ENCODE assay signal across 25 mouse cellular contexts in genomic region chr4:57113472-57114216, GRCm38 (mm10). TPM values are rescaled to one million over a fixed set of nuclear protein-coding genes. Genes with fewer than 3 reads are reported as not detected.
A peak's percentile ranks its signal among the peaks of the same experiment; 100 is the strongest.
DNase-seq lines count a peak whose midpoint lies in the region; ATAC-seq and TF ChIP-seq lines count a peak whose summit lies in the region.
"Had no signal": no experiment of that assay in that cellular context is flagged by ENCODE, and none has a peak within 500 bp of the region (broad histone marks: within the 10 kb centered on the region; RNA-seq: fewer than 3 reads in every experiment).

No protein-coding gene starts in this region.

- no peak for ATAC-seq in hindbrain, embryonic 13.5 days (ENCODE audit: low FRiP score)
- no peak for ATAC-seq in hindbrain, embryonic 14.5 days (ENCODE audit: low FRiP score)
- no peak for ATAC-seq in liver, embryonic 15.5 days (ENCODE audit: insufficient read depth)
- no peak for ATAC-seq in liver, embryonic 12.5 days
- ATAC-seq in embryonic facial prominence, embryonic 14.5 days (ENCODE audit: low read depth) = peak; percentile 64; the same call in 1 of the 2 replicates
- no peak for ATAC-seq in heart, embryonic 12.5 days (ENCODE audit: insufficient number of reproducible peaks, low FRiP score)
- ATAC-seq: forebrain, embryonic 14.5 days; forebrain, postnatal 0 days; hindbrain, embryonic 16.5 days; intestine, embryonic 15.5 days; Patski had no signal

- peaks cover 8% of the 10 kb centered on the region; the same call in 1 of the 2 replicates for H3K4me1 ChIP-seq in hindbrain, embryonic 13.5 days (replicated peaks)
- no peaks in the 10 kb centered on the region for H3K4me1 ChIP-seq in hindbrain, embryonic 14.5 days (replicated peaks; ENCODE audit: control insufficient read depth, insufficient read depth, low read length)
- peaks cover 45% of the 10 kb centered on the region for H3K4me1 ChIP-seq in liver, embryonic 15.5 days (replicated peaks)
- H3K4me1 ChIP-seq in liver, embryonic 12.5 days = peaks cover 30% of the 10 kb centered on the region
- H3K4me1 ChIP-seq in embryonic facial prominence, embryonic 14.5 days (ENCODE audit: control insufficient read depth, insufficient read depth, low read length) = peaks cover 15% of the 10 kb centered on the region
- H3K4me1 ChIP-seq in heart, embryonic 12.5 days (replicated peaks) = no peaks in the 10 kb centered on the region
- no peaks in the 10 kb centered on the region for H3K4me1 ChIP-seq in heart, adult 2 months (ENCODE audit: control insufficient read depth, insufficient read depth, low read length)
- H3K4me1 ChIP-seq: heart, embryonic 10.5 days had no signal

- no peaks in the 10 kb centered on the region for H3K36me3 ChIP-seq in hindbrain, embryonic 13.5 days
- H3K36me3 ChIP-seq in hindbrain, embryonic 14.5 days (replicated peaks; ENCODE audit: control insufficient read depth, insufficient read depth) = no peaks in the 10 kb centered on the region
- no peaks in the 10 kb centered on the region for H3K36me3 ChIP-seq in liver, embryonic 15.5 days (replicated peaks)
- H3K36me3 ChIP-seq in liver, embryonic 12.5 days = no peaks in the 10 kb centered on the region
- H3K36me3 ChIP-seq in embryonic facial prominence, embryonic 14.5 days (ENCODE audit: control insufficient read depth, insufficient read depth, low read length) = no peaks in the 10 kb centered on the region
- no peaks in the 10 kb centered on the region for H3K36me3 ChIP-seq in heart, embryonic 12.5 days
- H3K36me3 ChIP-seq in heart, adult 2 months (ENCODE audit: control insufficient read depth, insufficient read depth, low read length) = no peaks in the 10 kb centered on the region
- H3K36me3 ChIP-seq: embryonic facial prominence, embryonic 15.5 days; G1E; heart, embryonic 10.5 days; intestine, embryonic 15.5 days had no signal

- no peaks in the 10 kb centered on the region for H3K27me3 ChIP-seq in hindbrain, embryonic 13.5 days
- H3K27me3 ChIP-seq in hindbrain, embryonic 14.5 days (ENCODE audit: control insufficient read depth, insufficient read depth, low read length) = no peaks in the 10 kb centered on the region
- no peaks in the 10 kb centered on the region for H3K27me3 ChIP-seq in liver, embryonic 15.5 days
- H3K27me3 ChIP-seq in liver, embryonic 12.5 days (replicated peaks) = no peaks in the 10 kb centered on the region
- H3K27me3 ChIP-seq in embryonic facial prominence, embryonic 14.5 days (replicated peaks; ENCODE audit: control insufficient read depth, insufficient read depth, low read length) = no peaks in the 10 kb centered on the region
- 0 out of 2 replicates have a peak, but pooled peaks cover 4% of the 10 kb centered on the region for H3K27me3 ChIP-seq in heart, embryonic 12.5 days (replicated peaks)
- no peaks in the 10 kb centered on the region for H3K27me3 ChIP-seq in heart, adult 2 months (ENCODE audit: control insufficient read depth, insufficient read depth, low read length)
- H3K27me3 ChIP-seq: CH12.LX; embryonic facial prominence, embryonic 15.5 days; intestine, embryonic 15.5 days; Patski had no signal

- TF ChIP-seq CTCF in heart, adult 2 months (IDR thresholded peaks at IDR 0.05) = no peak

- no peaks in the 10 kb centered on the region for H3K9me3 ChIP-seq in hindbrain, embryonic 13.5 days
- H3K9me3 ChIP-seq in hindbrain, embryonic 14.5 days (ENCODE audit: control insufficient read depth, low read length) = no peaks in the 10 kb centered on the region
- no peaks in the 10 kb centered on the region for H3K9me3 ChIP-seq in liver, embryonic 15.5 days (replicated peaks)
- no peaks in the 10 kb centered on the region for H3K9me3 ChIP-seq in liver, embryonic 12.5 days (replicated peaks)
- no peaks in the 10 kb centered on the region for H3K9me3 ChIP-seq in embryonic facial prominence, embryonic 14.5 days (ENCODE audit: control insufficient read depth, low read length)
- no peaks in the 10 kb centered on the region for H3K9me3 ChIP-seq in heart, embryonic 12.5 days (replicated peaks)
- H3K9me3 ChIP-seq: embryonic facial prominence, embryonic 15.5 days; heart, embryonic 10.5 days; intestine, embryonic 15.5 days had no signal

- H3K4me3 ChIP-seq in hindbrain, embryonic 13.5 days = no peak overlapping the region
- H3K4me3 ChIP-seq in hindbrain, embryonic 14.5 days (replicated peaks; ENCODE audit: low read length) = no peak overlapping the region
- no peak overlapping the region for H3K4me3 ChIP-seq in liver, embryonic 15.5 days (replicated peaks)
- no peak overlapping the region for H3K4me3 ChIP-seq in liver, embryonic 12.5 days
- no peak overlapping the region for H3K4me3 ChIP-seq in embryonic facial prominence, embryonic 14.5 days (ENCODE audit: low read depth, low read length)
- H3K4me3 ChIP-seq in heart, embryonic 12.5 days = no peak overlapping the region
- H3K4me3 ChIP-seq in heart, adult 2 months = no peak overlapping the region
- H3K4me3 ChIP-seq: embryonic facial prominence, embryonic 15.5 days; gastrocnemius, adult 2 months; heart, embryonic 10.5 days; intestine, embryonic 15.5 days had no signal

- intact Hi-C loops in heart, adult 2 months (cut with DNase I) = no loop called here

- H3K4me2 ChIP-seq in hindbrain, embryonic 13.5 days = no peak overlapping the region
- no peak overlapping the region for H3K4me2 ChIP-seq in hindbrain, embryonic 14.5 days (replicated peaks)
- H3K4me2 ChIP-seq in liver, embryonic 15.5 days = no peak overlapping the region
- H3K4me2 ChIP-seq in liver, embryonic 12.5 days = no peak overlapping the region
- H3K4me2 ChIP-seq in embryonic facial prominence, embryonic 14.5 days (ENCODE audit: low read depth, low read length) = no peak overlapping the region
- no peak overlapping the region for H3K4me2 ChIP-seq in heart, embryonic 12.5 days
- H3K4me2 ChIP-seq: intestine, embryonic 15.5 days had no signal

- no peak overlapping the region for H3K9ac ChIP-seq in hindbrain, embryonic 13.5 days
- H3K9ac ChIP-seq in hindbrain, embryonic 14.5 days = no peak overlapping the region
- no peak overlapping the region for H3K9ac ChIP-seq in liver, embryonic 15.5 days
- no peak overlapping the region for H3K9ac ChIP-seq in liver, embryonic 12.5 days
- H3K9ac ChIP-seq in embryonic facial prominence, embryonic 14.5 days (ENCODE audit: low read depth, low read length) = no peak overlapping the region
- no peak overlapping the region for H3K9ac ChIP-seq in heart, embryonic 12.5 days
- no peak overlapping the region for H3K9ac ChIP-seq in heart, adult 2 months (ENCODE audit: low read depth, low read length)
- H3K9ac ChIP-seq: embryonic facial prominence, embryonic 15.5 days; forebrain, postnatal 0 days; intestine, embryonic 15.5 days had no signal

- no peak for DNase-seq in hindbrain, embryonic 14.5 days (ENCODE audit: low spot score)
- DNase-seq in embryonic facial prominence, embryonic 14.5 days (ENCODE audit: low spot score) = no peak
- DNase-seq in heart, adult 2 months = no peak
- DNase-seq: adrenal gland, postnatal 10 days; adrenal gland, postnatal 36 days; B cell, adult 2 months; cerebellum, adult 18-20 months; cerebellum, adult 9-10 months; cerebellum, postnatal 14 days; forebrain, postnatal 0 days; gastrocnemius, adult 2 months; gastrocnemius, postnatal 25 days; heart, adult 18-20 months had no signal

- WGBS in hindbrain, embryonic 13.5 days = 62% methylated on average over 7 of the region's 7 CpGs
- WGBS in hindbrain, embryonic 14.5 days = 57% methylated on average over 7 of the region's 7 CpGs
- WGBS in liver, embryonic 15.5 days (ENCODE audit: insufficient replicate concordance) = 59% methylated on average over 7 of the region's 7 CpGs
- WGBS in liver, embryonic 12.5 days (ENCODE audit: insufficient replicate concordance) = 63% methylated on average over 7 of the region's 7 CpGs
- 44% methylated on average over 7 of the region's 7 CpGs for WGBS in embryonic facial prominence, embryonic 14.5 days
- 73% methylated on average over 7 of the region's 7 CpGs for WGBS in heart, embryonic 12.5 days
- WGBS in heart, adult 2 months = 72% methylated on average over 7 of the region's 7 CpGs

- 0 out of 2 replicates have a peak overlapping the region, but pooled peaks have one; percentile 13 for H3K27ac ChIP-seq in hindbrain, embryonic 13.5 days
- no peak overlapping the region for H3K27ac ChIP-seq in hindbrain, embryonic 14.5 days
- peak overlapping the region; percentile 29; the same call in 1 of the 2 replicates for H3K27ac ChIP-seq in liver, embryonic 15.5 days (replicated peaks)
- H3K27ac ChIP-seq in liver, embryonic 12.5 days = no peak overlapping the region
- H3K27ac ChIP-seq in embryonic facial prominence, embryonic 14.5 days (replicated peaks; ENCODE audit: low read depth, low read length) = no peak overlapping the region; the same call in 1 of the 2 replicates
- no peak overlapping the region for H3K27ac ChIP-seq in heart, embryonic 12.5 days (ENCODE audit: poor library complexity, severe bottlenecking)
- no peak overlapping the region for H3K27ac ChIP-seq in heart, adult 2 months
- H3K27ac ChIP-seq: embryonic facial prominence, embryonic 15.5 days; gastrocnemius, adult 2 months; heart, embryonic 10.5 days; intestine, embryonic 15.5 days had no signal

- TF ChIP-seq POLR2A in heart, adult 2 months (IDR thresholded peaks at IDR 0.05; ENCODE audit: insufficient read depth, low read depth, low read length) = no peak

- TF ChIP-seq EP300 in heart, adult 2 months (IDR thresholded peaks at IDR 0.05; ENCODE audit: insufficient read depth, low read depth, low read length) = no peak

- H3K79me2 ChIP-seq in heart, adult 2 months (replicated peaks; ENCODE audit: control insufficient read depth, insufficient read depth, low read length) = no peaks in the 10 kb centered on the region

RNA-seq across cellular contexts. Expression of gene Epb41l4b, which starts 29.6 kb away (rescaled TPM):
- polyA plus RNA-seq in hindbrain, embryonic 13.5 days (2015; fragmentation: Nextera tagmentation; extraction: Ambion mirVana) = 1.7 and 2.1 TPM in 2 replicates
- polyA plus RNA-seq in hindbrain, embryonic 14.5 days (2014; fragmentation: Nextera tagmentation; extraction: Ambion mirVana) = 3.8 and 4.2 TPM in 2 replicates
- polyA plus RNA-seq in liver, embryonic 15.5 days (2015; fragmentation: Nextera tagmentation; extraction: Ambion mirVana) = 2.0 and 2.4 TPM in 2 replicates
- polyA plus RNA-seq in liver, embryonic 12.5 days (2016; fragmentation: Nextera tagmentation; extraction: Ambion mirVana) = 1.4 and 1.6 TPM in 2 replicates
- 4.8 and 5.2 TPM in 2 replicates for polyA plus RNA-seq in embryonic facial prominence, embryonic 14.5 days (2014; fragmentation: Nextera tagmentation; extraction: Ambion mirVana)
- 0.29 and 0.31 TPM in 2 replicates for polyA plus RNA-seq in heart, embryonic 12.5 days (2016; fragmentation: Nextera tagmentation; extraction: Ambion mirVana)
- 1 to 10 TPM; 2.6 to 3.0 TPM for total RNA-seq in heart, adult 2 months (2021)
- polyA plus RNA-seq in heart, adult 2 months (2012; rRNA removed) = 1.9 and 2.3 TPM in 2 replicates
- polyA plus RNA-seq: G1E had no signal

Comparison
In these comparisons a context has a peak if more than half of its experiments do, and no peak if none do; other contexts are left out.
1. H3K27ac ChIP-seq: peak in hindbrain, embryonic 13.5 days (single experiment) and liver, embryonic 15.5 days (single experiment); none in hindbrain, embryonic 14.5 days (single experiment), liver, embryonic 12.5 days (single experiment), embryonic facial prominence, embryonic 14.5 days (single experiment), heart, embryonic 12.5 days (single experiment) and heart, adult 2 months (single experiment).